Mouse (Mus musculus): ENCODE data around the gene Olfr459. TPM values are rescaled to one million over a fixed set of nuclear protein-coding genes. Genes with fewer than 3 reads are reported as not detected.

The Olfr459 gene
- total RNA-seq, 2 experiments from 2014 or later = not detected

Other genes with a start within 250 kb of the Olfr459 start
- 1 to 10 TPM; 2.7 to 6.6 TPM for gene Ephb6, start 169.7 kb downstream of the Olfr459 start, total RNA-seq (2021)
- not detected for gene Trpv6, start 138.8 kb downstream of the Olfr459 start, total RNA-seq (2021)
- gene Trpv5, start 94.4 kb downstream of the Olfr459 start, total RNA-seq (2021) = not detected
- gene Llcfc1, start 90.7 kb downstream of the Olfr459 start, total RNA-seq (2021) = not detected
- 1 to 10 TPM in 1 of 2 experiments, under 1 TPM in 1; 0.88 to 1.3 TPM for gene Kel, start 70.8 kb downstream of the Olfr459 start, total RNA-seq (2021)
- gene Pip, start 72.4 kb upstream of the Olfr459 start, total RNA-seq (2021) = not detected
- not detected for gene Sval2, start 77.8 kb upstream of the Olfr459 start, total RNA-seq (2021)
- gene Sval1, start 176.5 kb upstream of the Olfr459 start, total RNA-seq (2021) = not detected
- not detected for gene Sval3, start 193.0 kb upstream of the Olfr459 start, total RNA-seq (2021)